Mouse (Mus musculus): ENCODE results near the gene Dock11.

Gene Dock11

DNA sequence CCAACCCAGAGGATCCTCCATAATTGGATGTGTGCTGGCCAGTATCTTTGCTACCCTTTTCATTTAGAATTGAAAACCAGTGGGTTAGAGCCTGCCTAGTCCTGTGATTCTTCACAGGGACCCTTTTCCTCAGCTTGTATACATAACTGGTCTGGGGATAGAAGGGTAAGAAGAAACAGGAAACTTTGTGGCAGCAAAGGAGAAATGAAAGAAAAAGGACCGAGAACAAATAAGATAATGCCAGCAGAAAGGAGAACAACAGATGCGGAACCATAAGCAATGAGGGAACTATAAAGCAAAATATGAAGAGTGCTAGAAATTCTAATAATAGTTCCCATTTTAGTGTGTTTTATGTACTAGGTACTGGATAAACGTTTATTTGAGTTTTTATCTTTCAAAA, 212.7 kb downstream of the Dock11 start:
- no peak for DNase-seq (ENCODE audit: low spot score in 2 of 2)

- no peak for DNase-seq (ENCODE audit: low spot score in 2 of 2)
These were observed 220.0 kb downstream of the Dock11 start for GRCm38 (mm10) chrX:36108601-36109000.

DNA sequence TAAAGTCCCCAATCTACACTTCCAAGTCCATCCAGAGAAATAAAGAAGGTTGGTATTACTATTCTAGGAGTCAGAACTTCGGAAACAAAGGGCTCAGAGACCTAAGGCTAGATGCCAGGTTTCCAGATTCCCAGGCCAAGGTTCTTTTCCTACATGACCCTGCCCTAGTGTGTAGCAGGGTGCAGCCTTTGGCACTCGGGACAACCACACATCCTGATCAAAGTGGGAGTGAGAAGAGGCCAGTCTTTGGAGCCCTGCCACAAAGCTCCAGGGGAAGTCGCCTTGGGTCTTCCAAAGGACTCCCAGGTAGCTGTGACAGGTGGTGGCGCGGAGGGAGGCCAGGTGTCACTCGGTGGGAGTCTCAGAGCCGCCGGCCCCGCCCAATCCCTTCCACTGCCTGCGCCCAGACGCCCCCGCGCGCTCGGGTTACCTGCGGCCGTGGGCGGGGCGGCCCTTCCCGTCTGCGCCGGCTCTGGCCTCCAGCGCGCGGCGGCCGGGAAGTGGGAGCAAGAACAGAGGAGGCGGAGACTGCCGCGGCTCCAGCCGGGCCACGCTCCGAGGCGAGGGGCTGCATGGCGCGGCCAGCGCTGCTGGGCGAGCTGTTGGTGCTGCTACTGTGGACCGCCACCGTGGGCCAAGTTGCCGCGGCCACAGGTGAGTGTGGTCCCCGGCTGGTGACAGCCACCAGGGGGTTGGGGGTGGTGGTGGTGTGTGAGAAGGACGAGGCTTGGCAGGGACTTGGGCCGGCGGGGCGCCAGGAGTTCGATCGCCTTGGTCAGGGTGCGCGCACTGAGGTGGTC, 223.2 kb downstream of the Dock11 start, which contains the start of gene Il13ra1:
Gene Il13ra1, plus strand, starts transcription at position 489 of the 800 bp plus-strand sequence.
- DNase-seq (ENCODE audit: low spot score in 2 of 2), result peak in 1 of 2 experiments; percentile 12

GRCm38 (mm10) chrX:36112422-36112750, 223.8 kb downstream of the Dock11 start:
- DNase-seq (ENCODE audit: low spot score in 2 of 2), result peak in 1 of 2 experiments; percentile 11

DNA sequence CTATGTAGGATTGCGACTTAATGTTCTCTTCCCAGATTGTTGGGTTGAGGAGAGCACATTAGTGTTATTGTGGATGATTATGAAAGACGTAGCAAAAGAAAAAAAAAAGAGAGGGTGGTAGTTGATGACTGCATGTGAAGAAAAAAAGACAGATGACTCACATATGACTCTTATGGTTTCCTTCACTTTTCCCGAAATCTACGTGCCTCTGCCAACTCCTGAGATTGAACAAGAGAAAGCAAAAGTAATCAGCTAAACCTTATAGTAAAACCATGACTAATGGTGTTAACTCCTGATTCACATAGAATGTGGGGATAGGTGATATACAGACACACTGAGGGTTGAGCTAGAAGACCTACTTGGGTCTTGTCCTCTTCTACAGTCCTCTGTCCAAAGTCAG, 226.5 kb downstream of the Dock11 start:
- no peak for DNase-seq (ENCODE audit: low spot score in 2 of 2)

Measured in cerebellum, postnatal 4 days (tissue).